Mouse (Mus musculus) liver (tissue): ENCODE measurements around the gene Usp15.
A peak's percentile ranks its signal among the peaks of the same experiment; 100 is the strongest.

Experiments
- DNase-seq: peaks from one replicate; pipeline ENCODE4 v3.0.0-alpha.2; 2020; ENCODE audit warnings: mixed read lengths

Gene Usp15

GRCm38 (mm10) chr10:123094504-123094903 is 102.3 kb downstream of the Usp15 start:
- DNase-seq = no peak

- no peak for DNase-seq
Observed at GRCm38 (mm10) chr10:123092577-123092976, 104.2 kb downstream of the Usp15 start.

GRCm38 (mm10) chr10:123091737-123092136 is 105.1 kb downstream of the Usp15 start:
- peak; percentile 54 for DNase-seq

GRCm38 (mm10) chr10:123089425-123089930 is 107.3 kb downstream of the Usp15 start:
- no peak for DNase-seq

- DNase-seq = no peak
Observed at GRCm38 (mm10) chr10:123086847-123087246, 109.9 kb downstream of the Usp15 start.

GRCm38 (mm10) chr10:123084900-123085641 is 111.7 kb downstream of the Usp15 start:
- no peak for DNase-seq

GRCm38 (mm10) chr10:123084307-123084706 is 112.5 kb downstream of the Usp15 start:
- DNase-seq = no peak

- DNase-seq = peak; percentile 98
Observed at GRCm38 (mm10) chr10:123076245-123077023, 120.4 kb downstream of the Usp15 start, which contains the start of gene Mon2. Gene Mon2 (minus strand): TSS chr10:123076505.

- no peak for DNase-seq
Observed at GRCm38 (mm10) chr10:123075751-123076242, 121.0 kb downstream of the Usp15 start.

GRCm38 (mm10) chr10:123071997-123072396 is 124.8 kb downstream of the Usp15 start:
- no peak for DNase-seq

GRCm38 (mm10) chr10:123063021-123063420 is 133.8 kb downstream of the Usp15 start:
- no peak for DNase-seq

GRCm38 (mm10) chr10:123060831-123061230 is 136.0 kb downstream of the Usp15 start:
- DNase-seq = no peak

GRCm38 (mm10) chr10:123057082-123057481 is 139.7 kb downstream of the Usp15 start:
- DNase-seq = no peak

- no peak for DNase-seq
Observed at GRCm38 (mm10) chr10:123056463-123056862, 140.3 kb downstream of the Usp15 start.

GRCm38 (mm10) chr10:123055205-123056000 is 141.4 kb downstream of the Usp15 start:
- no peak for DNase-seq
